Mouse (Mus musculus): ENCODE measurements around the gene Lpcat3.

Lpcat3 gene

DNA sequence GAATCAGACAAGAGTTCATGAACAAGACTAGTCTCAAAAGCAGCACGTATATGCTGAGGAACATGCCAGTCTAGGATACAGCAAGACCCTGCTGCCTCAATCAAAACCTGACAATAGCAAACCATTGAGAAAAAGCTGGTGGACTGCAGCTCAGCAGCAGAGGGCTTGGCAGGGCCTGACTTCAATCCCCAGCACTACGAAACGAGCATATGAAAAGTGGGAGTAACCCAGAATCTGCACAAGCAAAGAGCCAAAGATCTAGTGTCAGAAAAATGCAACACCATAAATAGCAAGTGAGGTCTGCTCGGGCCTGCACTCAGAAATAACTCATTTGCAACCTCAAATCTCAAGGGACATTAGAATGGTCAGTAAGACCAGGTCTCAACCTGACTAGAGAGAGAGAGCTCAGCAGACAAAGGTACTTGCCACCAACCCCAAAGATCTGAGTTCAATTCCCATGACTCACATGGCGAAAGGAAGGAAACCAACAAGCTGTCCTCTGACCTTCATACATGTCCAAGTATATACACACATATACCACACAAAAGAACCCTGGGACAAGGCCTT is 43.3 kb downstream of the Lpcat3 start:
- DNase-seq (ENCODE audit: low spot score): no peak

DNA sequence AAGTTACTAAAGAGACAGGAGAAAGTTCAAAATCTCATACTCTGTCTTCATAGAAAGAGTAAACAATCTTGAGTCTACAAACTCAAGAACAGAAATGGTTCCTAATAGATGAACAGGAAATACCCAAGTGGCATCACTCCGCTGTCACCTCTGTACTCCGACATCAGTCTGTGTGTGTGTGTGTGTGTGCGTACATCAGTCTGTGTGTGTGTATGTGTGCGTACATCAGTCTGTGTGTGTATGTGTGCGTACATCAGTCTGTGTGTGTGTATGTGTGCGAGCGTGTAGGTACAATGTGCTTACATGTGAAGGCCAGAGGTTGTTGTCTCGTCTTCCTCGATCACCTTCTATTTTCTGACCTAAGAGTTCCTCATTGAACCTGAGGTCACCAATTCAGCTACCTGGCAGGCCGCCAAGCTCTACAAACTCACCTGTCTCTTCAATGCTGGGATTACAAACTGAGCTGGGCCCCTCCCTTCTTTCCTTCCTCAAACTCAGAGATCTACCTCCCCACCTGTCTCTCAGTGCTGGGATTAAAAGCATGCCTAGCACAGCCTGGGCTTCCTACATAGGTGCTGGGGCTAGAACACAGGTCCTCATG is 45.6 kb downstream of the Lpcat3 start:
- DNase-seq (ENCODE audit: low spot score): no peak

DNA sequence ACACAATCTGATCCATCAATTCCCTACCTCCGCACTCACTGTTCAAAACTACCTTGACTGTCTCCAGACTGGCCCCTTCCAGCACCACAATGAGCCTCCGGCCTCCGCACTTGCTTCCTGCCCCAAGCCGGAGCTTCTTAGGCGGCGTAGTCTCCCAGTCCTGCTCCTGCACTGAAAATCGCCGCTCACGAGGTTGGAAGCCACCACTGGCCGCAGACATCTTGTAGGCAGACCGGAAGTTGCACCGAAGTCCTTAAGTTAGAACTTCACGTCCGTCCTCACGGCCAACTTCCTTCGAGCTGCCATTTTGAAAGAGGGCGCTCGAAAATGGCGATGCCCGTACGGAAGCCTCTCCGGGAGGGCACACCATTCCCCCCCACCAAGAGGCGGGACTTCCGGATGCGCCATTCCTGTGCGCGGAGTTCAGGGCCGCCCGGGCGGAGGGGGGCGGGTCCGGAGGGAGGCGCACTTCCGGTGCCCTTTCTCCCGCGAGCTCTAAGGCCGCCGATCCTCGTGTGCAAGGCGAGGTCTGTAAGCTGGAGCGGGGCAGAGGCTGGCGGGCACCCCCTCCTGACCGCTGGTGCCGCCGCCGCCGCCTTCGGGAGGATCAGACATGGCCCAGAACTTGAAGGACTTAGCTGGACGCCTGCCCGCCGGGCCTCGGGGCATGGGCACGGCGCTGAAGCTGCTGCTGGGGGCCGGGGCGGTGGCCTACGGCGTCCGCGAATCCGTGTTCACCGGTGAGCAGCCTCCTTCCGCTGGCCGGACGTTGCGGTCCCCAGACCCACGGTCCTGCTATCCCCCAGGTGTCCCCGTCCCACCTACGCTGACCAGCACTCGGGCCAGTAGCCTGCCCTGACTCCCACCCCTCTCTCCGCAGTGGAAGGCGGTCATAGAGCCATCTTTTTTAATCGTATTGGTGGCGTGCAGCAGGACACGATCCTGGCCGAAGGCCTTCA is 49.3 kb downstream of the Lpcat3 start, which contains the start of the genes Emg1 and Phb2:
TSS of gene Emg1 (minus strand) at position 355 of the 959 bp plus-strand sequence.
TSS of gene Phb2 (plus strand) at position 513 of the 959 bp plus-strand sequence.
- DNase-seq (ENCODE audit: low spot score): peak; percentile 98

DNA sequence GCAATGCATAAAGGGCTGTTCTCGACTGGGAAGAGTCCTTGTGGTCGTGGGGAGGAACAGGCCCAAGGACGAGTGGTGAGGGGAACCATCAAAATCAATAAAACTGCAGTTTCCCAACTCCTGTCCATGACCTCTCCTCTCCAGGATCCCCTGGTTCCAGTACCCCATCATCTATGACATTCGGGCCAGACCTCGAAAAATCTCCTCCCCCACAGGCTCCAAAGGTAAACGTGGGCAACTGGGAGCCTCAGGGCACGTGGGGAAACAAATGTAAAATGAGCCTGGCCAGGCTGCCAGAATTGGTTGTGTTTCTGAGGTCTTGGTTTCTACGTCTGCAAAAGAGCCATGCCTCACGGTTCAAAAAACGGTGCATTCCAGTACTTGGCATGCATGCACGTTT is 50.1 kb downstream of the Lpcat3 start:
- DNase-seq (ENCODE audit: low spot score): no peak

DNA sequence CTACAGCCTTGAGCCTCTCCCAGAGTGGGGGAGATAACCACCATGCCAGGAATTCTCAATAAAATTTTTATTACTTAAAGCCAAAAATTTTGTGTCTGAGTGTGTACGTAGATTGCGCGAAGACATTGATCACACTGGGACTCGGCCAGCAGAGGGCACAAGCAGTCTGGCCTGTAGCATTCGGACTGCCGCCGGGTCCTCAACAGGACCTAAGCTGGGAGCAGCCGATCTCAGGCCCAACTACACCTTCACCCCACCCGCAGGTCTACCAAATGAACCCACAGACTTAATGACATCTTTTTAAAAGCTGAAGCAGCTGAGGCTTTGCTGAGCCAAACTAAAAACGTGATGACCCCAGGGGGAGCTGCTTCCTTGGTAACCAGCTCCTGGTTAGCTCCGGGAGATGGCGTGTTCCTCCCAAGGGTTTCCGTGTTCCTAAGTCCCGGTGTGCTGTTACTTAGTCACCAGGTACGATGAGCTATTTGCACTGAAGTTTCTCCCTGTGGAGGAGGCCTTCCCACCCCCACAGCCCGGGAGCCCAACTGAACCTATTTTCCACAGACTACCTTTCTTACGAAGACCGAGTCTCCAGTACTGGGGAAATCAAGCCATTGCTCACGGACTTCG is 54.1 kb downstream of the Lpcat3 start:
- peak; percentile 48 for DNase-seq (ENCODE audit: low spot score)

DNA sequence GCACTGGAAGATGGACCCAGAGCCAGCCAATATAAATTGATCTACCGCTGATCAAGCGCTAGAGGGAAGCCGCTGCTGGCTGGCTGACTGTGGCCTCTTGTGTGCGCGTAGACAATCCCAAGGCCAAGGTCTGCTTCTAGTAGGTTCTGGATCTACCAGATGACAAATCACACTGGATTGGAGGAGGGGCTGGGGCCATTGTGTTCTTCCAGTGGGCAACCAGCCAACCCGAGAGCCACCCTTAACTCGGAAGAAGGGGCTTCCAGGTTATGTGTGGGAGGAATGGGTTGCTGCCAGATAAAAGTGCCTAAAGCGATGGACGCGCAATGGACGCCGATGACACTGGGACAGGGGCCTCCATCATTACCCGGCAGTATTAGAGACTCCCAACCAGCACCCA is 55.1 kb downstream of the Lpcat3 start:
- no peak for DNase-seq (ENCODE audit: low spot score)

DNA sequence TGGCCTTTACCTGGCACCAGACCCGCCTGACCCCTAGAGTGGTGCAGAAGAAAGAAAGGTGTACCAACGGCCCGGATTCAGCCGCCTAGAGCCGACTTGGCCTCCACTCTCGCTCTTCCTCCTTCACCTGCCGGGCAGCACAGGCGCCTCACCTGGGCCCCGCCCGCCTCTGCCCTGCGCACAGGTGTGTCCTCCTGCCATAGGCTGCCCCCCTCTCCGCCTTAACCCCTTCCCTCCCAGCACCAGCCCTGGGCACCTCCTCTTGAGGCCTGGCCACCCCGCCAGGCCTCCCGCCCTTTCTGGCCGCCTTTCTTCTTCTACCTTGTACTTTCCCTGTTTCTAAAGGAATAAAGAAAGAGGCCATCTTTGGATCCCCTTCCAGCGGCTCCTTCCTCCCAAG is 55.9 kb downstream of the Lpcat3 start:
- peak; percentile 52 for DNase-seq (ENCODE audit: low spot score)

DNA sequence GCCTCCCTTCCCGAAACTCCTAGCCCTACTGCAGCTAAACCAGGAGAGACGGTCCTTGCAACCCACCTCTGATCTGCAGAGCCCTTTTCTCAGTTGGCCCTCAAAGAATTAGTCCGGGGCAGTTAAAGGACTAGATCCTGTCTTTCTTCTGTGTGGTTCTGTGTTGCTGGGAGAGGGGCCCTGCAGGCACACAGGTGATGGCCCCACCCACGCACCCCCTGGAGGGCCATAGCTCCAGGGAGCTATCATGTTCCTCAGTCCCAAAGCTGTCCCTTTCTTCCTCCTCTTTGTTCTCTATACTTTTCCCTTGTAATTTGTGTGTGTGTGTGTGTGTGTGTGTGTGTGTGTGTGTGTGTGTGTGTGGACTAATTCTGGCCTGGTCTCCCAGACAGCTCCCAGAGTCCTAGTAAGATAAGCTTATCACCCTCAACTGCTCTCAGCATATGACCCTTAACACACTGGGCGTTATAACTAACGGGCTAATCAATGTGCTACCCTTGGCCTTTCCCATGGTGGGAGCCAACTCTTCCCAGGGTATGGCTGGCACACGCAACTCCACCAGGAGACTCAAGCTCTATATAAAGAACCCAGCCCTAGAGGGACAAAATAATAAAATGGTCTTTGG is 56.6 kb downstream of the Lpcat3 start:
- DNase-seq (ENCODE audit: low spot score): no peak

DNA sequence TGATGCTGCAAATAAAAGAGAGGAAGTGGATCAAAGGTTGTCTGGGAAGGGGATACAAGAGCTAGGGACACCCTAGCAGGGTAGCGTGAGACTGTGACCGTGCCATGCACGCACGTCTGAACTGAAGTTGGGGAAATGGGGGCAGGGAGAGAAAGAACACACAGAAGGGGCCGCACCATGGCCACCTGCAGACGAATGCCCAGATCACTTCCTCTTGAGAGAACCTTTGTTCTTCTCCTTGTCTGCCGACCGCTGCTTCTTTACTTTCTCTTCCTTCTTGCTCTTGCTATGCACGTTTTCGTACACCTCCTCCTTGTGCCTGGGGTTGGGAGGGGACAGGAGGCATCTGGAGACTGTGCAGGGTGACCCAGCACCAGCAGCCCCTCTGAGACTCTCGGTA is 58.1 kb downstream of the Lpcat3 start:
- DNase-seq (ENCODE audit: low spot score): no peak

DNA sequence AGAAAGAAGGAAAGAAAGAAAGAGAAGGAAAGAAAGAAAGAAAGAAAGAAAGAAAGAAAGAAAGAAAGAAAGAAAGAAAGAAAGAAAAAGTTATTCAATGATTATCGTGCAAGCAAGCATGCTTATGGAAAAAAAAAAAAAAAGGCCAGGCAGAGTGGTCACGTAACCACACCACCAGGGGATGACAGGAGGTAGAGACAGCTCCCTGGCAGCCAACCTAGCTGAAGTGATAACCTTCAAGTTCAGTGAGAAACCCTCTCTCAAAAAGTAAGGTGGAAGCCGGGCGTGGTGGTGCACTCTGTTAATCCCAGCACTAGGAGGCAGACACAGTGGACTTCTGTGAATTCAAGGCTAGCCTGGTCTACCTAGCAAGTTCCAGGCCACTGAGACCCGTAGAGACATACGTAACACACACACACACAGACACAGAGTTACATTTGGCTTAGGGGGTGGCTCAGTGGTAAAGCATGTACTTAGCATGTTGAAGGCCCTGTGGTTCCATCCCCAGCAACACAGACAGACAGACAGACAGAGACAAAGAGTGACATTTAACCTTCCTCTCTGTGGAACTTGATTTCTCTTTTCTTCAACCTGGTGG is 60.1 kb downstream of the Lpcat3 start:
- DNase-seq (ENCODE audit: low spot score): no peak

DNA sequence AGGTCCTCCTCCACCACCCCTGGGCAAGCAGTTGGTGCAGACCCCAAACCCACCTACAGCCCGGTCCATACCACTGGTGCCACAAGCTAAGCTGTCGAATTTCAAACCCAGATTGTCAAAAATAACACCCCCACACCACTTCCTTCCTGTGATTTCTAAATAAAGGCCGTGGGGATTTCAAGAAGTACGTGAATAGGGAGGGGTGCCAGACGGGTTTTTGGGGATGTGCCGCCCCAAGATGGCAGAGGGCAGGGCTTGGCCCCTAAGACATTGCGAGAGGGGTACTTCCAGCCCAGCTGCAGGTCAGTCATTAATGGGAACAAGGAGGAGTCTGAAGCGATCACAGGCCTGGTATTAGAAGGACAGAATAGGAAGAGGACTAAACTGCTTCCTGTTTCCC is 60.7 kb downstream of the Lpcat3 start:
- DNase-seq (ENCODE audit: low spot score): no peak

DNA sequence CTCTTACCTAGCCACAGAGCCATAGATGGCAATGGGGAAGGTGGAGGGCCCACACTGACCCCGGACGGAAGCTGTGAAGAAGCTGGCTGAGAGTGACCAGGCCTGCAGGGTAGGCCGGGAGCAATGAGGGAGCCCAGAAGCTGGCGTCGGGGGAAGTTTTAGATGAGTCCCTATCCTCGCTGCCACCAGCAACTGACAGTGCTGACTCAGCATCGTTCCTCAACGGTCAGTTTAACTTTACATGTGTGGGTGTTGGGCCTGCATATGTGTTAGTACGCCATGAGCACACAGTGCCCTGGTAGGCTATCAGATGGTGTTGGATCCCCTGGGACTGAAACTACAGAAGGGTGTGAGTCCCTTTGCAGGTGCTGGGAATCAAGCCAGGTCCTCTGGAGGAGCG is 61.6 kb downstream of the Lpcat3 start:
- no peak for DNase-seq (ENCODE audit: low spot score)

DNA sequence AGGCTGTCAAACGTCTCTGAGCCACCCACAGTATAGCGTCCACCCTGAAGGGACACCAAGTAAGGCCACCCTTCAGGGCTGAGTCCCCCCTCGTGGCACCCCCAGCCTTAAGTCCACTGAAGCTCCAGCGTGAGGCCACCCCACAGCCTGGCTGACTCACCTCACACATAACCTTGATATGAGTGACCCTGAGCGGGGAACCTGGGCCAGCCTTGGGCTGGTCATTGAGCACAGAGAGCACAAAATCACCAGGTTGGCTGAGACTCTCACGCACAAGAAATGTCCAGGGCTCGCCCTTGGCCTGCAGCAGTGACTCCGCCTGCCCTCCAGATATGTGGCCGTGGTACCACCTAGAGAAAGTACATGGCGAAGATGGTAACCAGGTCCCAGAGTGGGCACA is 65.8 kb downstream of the Lpcat3 start:
- DNase-seq (ENCODE audit: low spot score): no peak

DNA sequence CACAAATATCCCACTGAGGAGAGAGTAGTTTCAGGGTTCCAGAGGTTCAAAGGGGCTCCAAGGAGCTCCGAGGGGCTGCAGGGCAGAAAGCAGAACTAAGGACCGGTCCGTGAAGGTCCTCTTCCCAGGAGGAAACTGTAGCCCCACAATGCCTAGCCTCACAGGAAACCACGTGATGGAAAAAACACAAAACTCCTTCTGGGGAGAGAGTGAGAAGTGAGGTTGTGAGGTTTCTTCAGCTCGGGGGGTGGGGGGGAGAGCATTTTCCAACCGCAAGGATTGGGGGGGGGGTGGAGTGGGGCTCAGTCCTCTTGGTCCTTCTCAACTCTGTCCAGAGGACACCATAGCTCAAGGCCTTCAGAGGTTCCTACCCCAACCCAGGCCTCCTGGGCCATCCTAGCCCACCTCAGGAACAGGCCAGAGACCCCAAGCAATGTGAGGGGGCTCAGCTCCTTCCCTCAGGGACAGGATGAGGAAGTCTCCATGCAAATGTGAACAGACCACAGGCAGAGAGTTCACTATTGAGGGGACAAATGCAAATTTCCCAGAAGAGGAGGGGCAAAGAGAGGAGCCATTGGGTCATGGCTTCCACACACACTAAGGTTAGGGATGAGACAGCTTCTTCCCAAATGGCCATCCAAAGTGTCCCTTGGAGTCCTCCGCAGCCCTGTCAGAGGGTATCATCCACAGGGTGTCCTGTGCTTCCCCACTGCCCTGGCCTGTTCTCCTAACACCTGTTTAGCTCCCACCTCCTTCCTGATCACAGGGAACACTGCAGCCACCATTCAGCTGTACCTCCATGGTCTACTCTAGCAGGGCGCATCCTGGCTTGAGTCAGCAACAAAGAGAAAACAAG is 67.3 kb downstream of the Lpcat3 start:
- no peak for DNase-seq (ENCODE audit: low spot score)

DNA sequence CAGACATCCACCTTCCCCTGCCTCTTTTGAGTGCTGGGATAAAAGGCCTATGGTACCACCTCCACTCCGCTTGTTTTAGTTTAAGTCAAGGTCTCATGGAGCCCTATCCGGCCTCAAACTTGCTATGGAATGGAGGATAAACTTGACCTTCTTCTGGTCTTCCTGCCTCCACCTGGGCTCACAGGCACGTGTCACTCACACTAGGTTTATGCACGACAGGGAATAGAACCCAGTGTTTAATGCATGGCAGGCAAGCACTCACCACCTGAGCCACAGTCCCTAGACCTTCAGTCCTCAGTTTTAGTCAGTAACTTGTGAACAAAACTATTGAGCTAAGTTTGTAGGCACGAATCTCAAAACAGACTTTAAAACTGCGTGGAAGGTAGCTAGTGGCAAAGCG is 68.2 kb downstream of the Lpcat3 start:
- DNase-seq (ENCODE audit: low spot score): no peak

DNA sequence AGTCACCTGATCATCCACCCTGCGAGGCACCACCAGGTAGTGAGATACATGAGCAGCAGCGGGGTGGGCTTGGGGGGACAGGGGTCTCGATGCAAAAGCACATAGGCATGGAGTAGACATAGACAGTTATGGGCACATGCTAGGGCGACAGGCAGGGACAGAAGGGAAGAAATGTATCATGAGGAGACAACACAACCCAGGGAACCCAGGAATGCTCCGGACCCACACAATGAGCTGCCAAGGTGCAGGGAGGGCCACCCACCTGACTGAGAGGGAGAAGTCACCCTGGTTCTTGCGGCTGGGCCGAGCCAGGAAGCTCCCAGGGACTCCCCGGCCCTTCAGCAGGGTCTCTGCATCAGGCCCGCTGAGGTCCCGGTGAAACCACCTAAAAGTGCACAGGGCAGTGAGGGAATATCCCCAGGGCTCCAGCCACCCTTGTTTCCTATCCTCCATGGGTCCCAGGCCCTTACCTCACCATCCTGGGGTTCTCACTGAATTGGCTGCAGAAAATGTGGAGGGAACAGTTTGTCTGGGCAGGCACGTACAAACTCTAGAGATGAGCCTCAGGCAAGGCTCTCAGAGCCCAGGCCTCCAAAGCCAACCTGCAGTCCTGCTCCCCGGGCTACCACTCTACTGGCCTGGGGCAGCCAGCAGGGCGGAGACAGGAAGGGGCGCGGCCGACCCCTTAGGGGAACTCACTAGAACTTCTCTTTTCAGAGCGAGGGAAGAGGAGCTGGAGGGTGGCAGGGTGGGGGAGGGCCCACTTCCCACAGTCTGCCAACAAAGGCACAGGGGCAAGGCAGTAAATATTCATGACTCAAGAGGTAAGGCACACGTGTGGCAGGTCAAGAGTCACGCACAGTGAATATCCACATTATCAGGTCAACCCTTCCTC is 69.9 kb downstream of the Lpcat3 start:
- no peak for DNase-seq (ENCODE audit: low spot score)

DNA sequence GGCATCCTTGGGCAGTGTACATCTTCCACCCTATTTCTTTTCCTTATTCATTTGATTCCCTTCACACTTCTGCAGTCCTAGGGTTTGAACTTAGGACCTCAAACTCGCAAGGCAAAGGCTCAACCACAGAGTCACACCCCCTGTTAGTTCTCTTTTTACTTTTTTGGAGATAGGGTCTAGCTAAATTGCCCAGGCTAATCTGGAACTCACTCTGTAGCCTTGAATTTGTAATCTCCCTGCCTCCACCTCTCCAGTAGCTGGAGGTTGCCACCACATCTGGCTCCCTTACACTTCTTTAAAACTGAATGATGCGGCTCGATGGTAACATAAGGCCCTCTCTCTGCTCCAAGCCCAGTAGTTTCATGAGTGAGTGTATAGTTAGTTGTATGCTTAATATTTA is 71.6 kb downstream of the Lpcat3 start:
- no peak for DNase-seq (ENCODE audit: low spot score)

DNA sequence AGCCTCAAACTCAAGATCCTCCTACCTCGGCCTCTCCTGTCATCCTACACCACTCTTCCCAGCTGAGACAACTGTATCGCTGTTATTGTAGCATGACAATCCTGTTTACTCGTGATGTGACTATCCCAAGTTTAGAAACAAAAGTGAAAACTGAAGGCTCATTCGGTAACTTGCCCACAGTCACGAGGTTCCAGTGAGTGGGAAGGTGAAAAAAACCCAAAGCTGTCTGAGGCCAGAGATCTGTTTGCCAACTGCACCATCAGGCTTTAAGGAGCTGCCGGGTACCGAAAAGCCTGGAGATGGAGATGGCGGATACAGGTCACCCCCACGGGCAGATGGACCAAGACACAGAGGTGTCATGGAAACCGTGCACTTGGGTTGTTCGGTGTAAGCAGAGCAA is 74.2 kb downstream of the Lpcat3 start:
- no peak for DNase-seq (ENCODE audit: low spot score)

DNA sequence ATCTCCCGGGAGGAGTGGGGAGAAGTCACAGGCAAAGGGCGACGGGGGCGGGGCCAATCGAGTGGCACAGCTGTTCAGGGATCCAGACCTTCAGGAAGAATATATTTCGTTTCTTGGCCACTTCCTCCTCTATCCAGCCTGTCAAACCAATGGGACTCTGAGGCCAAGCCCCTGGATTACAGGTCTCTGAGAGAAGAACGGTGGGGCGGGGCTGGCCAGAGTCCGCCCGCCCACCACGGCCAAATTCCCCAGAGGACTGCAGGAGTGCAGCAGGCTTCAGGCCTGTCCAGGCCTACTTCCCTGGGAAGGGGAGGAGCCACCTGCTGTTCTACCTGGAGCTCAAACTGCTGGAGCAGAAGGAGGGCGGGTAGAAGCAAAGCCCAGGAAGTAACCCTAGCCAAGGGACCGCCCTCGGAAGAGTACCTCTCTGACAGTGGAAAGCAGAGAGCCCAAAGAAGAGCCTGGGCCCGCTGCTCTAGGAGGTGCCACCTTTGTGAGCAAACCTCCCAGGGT is 75.7 kb downstream of the Lpcat3 start, which contains the start of gene Ptpn6:
TSS of gene Ptpn6 (minus strand) at position 204 of the 513 bp plus-strand sequence.
- DNase-seq (ENCODE audit: low spot score): no peak
